Mouse (Mus musculus) heart, postnatal 0 days (tissue): Measurements from ENCODE around the gene Acer3.
A peak's percentile ranks its signal among the peaks of the same experiment; 100 is the strongest.

Experiments used
- CTCF ChIP-seq: IDR thresholded peaks from 2 replicates; pipeline ENCODE4 v1.5.1; 2016; ENCODE audit warnings: antibody characterized with exemption, control low read depth, low read depth
- EP300 ChIP-seq: IDR thresholded peaks from 2 replicates; pipeline ENCODE4 v1.6.1; 2016; ENCODE audit warnings: antibody characterized with exemption, low read depth

DNA sequence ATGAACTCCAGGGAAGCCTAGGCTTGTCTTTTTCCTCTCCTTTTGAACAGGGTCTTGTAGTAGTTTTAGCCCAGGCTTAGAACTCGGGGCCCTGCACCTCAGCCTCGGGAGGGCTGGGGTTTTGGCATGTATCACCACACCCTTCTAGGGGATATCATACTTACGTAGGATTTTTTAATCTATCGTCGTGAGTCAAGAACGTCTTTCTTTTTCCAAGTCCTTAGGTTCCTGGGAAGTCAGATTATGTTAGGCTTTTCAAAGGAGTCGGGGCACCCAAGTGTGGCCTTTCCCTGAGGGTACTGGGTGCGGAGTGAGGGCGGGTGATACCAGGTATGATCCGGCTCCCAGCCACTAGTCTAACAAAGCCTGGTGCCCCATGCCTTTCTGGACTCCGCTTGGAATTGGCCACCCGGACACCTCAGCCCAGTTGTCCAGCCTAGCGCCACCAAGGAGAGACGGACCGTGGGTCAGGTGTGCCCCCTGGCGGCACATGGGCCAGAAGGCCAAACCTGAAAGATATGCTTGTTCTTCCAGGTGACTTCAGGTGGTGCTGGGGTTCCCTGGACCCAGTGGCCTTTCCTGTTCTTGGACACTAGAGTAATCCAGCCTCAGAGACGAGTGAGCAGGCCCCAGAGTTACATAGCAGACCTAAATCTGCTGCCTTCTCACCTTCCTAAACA is 129.3 kb downstream of the Acer3 start:
- TF ChIP-seq CTCF (peak; percentile 58), EP300 (no peak)
